Mouse (Mus musculus) thymus, adult 2 months (tissue): Measurements from ENCODE around the gene Adamtsl5. TPM values are rescaled to one million over a fixed set of nuclear protein-coding genes. Genes with fewer than 3 reads are reported as not detected.
A peak's percentile ranks its signal among the peaks of the same experiment; 100 is the strongest.

Source experiments
- DNase-seq: peaks from one replicate; pipeline ENCODE4 v3.0.0; 2021
- H3K27ac ChIP-seq: fragments of 200-500 bp; 2 replicates; pipeline ENCODE4 v1.5.1; 2012; ENCODE audit warnings: low read length, control low read depth; ENCODE audit not compliant: control insufficient read depth, insufficient read depth
- H3K27me3 ChIP-seq: fragments of 200-500 bp; 2 replicates; pipeline ENCODE4 v1.6.1; 2012; ENCODE audit warnings: mild to moderate bottlenecking, low read length, moderate library complexity, mixed read lengths; ENCODE audit not compliant: control insufficient read depth, insufficient read depth
- H3K36me3 ChIP-seq: fragments of 200-500 bp; 2 replicates; pipeline ENCODE4 v1.6.1; 2012; ENCODE audit warnings: mild to moderate bottlenecking, low read length, moderate library complexity; ENCODE audit not compliant: control insufficient read depth, insufficient read depth
- H3K4me1 ChIP-seq: fragments of 200-500 bp; replicated peaks from 2 replicates; pipeline ENCODE4 v1.6.1; 2012; ENCODE audit warnings: low read length; ENCODE audit not compliant: control insufficient read depth, insufficient read depth
- H3K4me3 ChIP-seq: fragments of 200-500 bp; 2 replicates; pipeline ENCODE4 v1.5.1; 2012; ENCODE audit warnings: mild to moderate bottlenecking, low read length, control low read depth, moderate library complexity; ENCODE audit not compliant: control insufficient read depth, insufficient read depth
- CTCF ChIP-seq: fragments of 200-500 bp; IDR thresholded peaks from 2 replicates; pipeline ENCODE4 v1.5.1; 2012; ENCODE audit warnings: mild to moderate bottlenecking, control low read depth, low read length, moderate library complexity, borderline replicate concordance; ENCODE audit not compliant: control insufficient read depth, poor library complexity, insufficient read depth; ENCODE audit errors: extremely low read depth
- POLR2A ChIP-seq: fragments of 200-500 bp; IDR thresholded peaks from 2 replicates; pipeline ENCODE4 v1.6.1; 2012; ENCODE audit warnings: mild to moderate bottlenecking, low read length, control low read depth, moderate library complexity; ENCODE audit not compliant: control insufficient read depth, poor library complexity, insufficient read depth; ENCODE audit errors: extremely low read depth
- WGBS: fragments of 180-500 bp; shearing (Covaris S2); methylation state at CpG from one replicate; pipeline ENCODE4 v1.1.7; 2018; 5-methylcytosine and 5-hydroxymethylcytosine counted together
- polyA plus RNA-seq: library from polyadenylated mRNA; depleted of rRNA; stranded (reverse); fragments of >200 nt; gene quantifications from 2 replicates; pipeline ENCODE4 v1.2.3, GENCODE M21; 2012; rRNA removed

The Adamtsl5 gene
- polyA plus RNA-seq, 1 experiment: 9.0 TPM

- peaks cover 14% of the 10 kb centered on the region for H3K36me3 ChIP-seq
- peaks cover 17% of the 10 kb centered on the region for H3K4me1 ChIP-seq
- peaks cover 10% of the 10 kb centered on the region; the same call in 1 of the 2 replicates for H3K27me3 ChIP-seq
- no peak within 1 kb of the TSS for H3K27ac ChIP-seq
- TF ChIP-seq POLR2A (no peak; the same call in 1 of the 2 replicates), CTCF (peak; percentile 69; the same call in 1 of the 2 replicates)
- peak; percentile 70 for DNase-seq
- H3K4me3 ChIP-seq: peak within 1 kb of the TSS; percentile 35
- WGBS: 9% methylated on average over 26 of the region's 26 CpGs
Measured at GRCm38 (mm10) chr10:80295618-80296425, 52.4 kb downstream of the Adamtsl5 start, which contains the start of gene Apc2. Apc2 (plus strand) TSS chr10:80295977.

- Histone ChIP-seq H3K4me3 (no peak overlapping the region), H3K36me3 (peaks cover 14% of the 10 kb centered on the region), H3K4me1 (peaks cover 17% of the 10 kb centered on the region), H3K27ac (no peak overlapping the region), H3K27me3 (peaks cover 8% of the 10 kb centered on the region; the same call in 1 of the 2 replicates)
- WGBS: 79% methylated on average over 7 of the region's 7 CpGs
- DNase-seq: no peak
- no peak for TF ChIP-seq CTCF
- TF ChIP-seq POLR2A: no peak
Measured at GRCm38 (mm10) chr10:80294788-80295303, 53.4 kb downstream of the Adamtsl5 start.

- Histone ChIP-seq H3K4me1 (peaks cover 17% of the 10 kb centered on the region), H3K4me3 (no peak overlapping the region), H3K36me3 (peaks cover 14% of the 10 kb centered on the region), H3K27ac (no peak overlapping the region), H3K27me3 (peaks cover 4% of the 10 kb centered on the region; the same call in 1 of the 2 replicates)
- no peak for TF ChIP-seq POLR2A
- no peak for TF ChIP-seq CTCF
- 96% methylated on average over 4 of the region's 4 CpGs for WGBS
- no peak for DNase-seq
Measured at GRCm38 (mm10) chr10:80294311-80294710, 53.9 kb downstream of the Adamtsl5 start.

GRCm38 (mm10) chr10:80293325-80293724 lies 54.9 kb downstream of the Adamtsl5 start:
- TF ChIP-seq CTCF: no peak
- no peak for TF ChIP-seq POLR2A
- DNase-seq: no peak
- 18% methylated on average over 14 of the region's 14 CpGs for WGBS
- H3K27ac ChIP-seq: no peak overlapping the region
- H3K4me1 ChIP-seq: peaks cover 17% of the 10 kb centered on the region
- H3K4me3 ChIP-seq: peak overlapping the region; percentile 70
- H3K36me3 ChIP-seq: peaks cover 17% of the 10 kb centered on the region
- no peaks in the 10 kb centered on the region for H3K27me3 ChIP-seq

GRCm38 (mm10) chr10:80292251-80293146 lies 55.7 kb downstream of the Adamtsl5 start, which contains the start of gene Rps15:
Rps15 (plus strand) TSS chr10:80292453.
- Histone ChIP-seq H3K27me3 (no peaks in the 10 kb centered on the region), H3K4me3 (peak within 1 kb of the TSS; percentile 70), H3K27ac (no peak within 1 kb of the TSS), H3K36me3 (peaks cover 22% of the 10 kb centered on the region), H3K4me1 (peaks cover 17% of the 10 kb centered on the region)
- TF ChIP-seq POLR2A (peak; percentile 92), CTCF (peak; percentile 64; the same call in 1 of the 2 replicates)
- DNase-seq: peak; percentile 92
- under 1% methylated on average over 72 of the region's 72 CpGs for WGBS

Other genes starting within 250 kb of the Adamtsl5 start
- gene Sbno2, start 242.8 kb downstream of the Adamtsl5 start, polyA plus RNA-seq: 127 and 138 TPM in 2 replicates
- 265 and 270 TPM in 2 replicates for gene Stk11, start 232.6 kb downstream of the Adamtsl5 start, polyA plus RNA-seq
- gene Atp5d, start 209.8 kb downstream of the Adamtsl5 start, polyA plus RNA-seq: 1,163 and 1,361 TPM in 2 replicates
- gene Cbarp, start 207.6 kb downstream of the Adamtsl5 start, polyA plus RNA-seq: 34.0 and 37.7 TPM in 2 replicates
- 342 and 374 TPM in 2 replicates for gene Midn, start 200.1 kb downstream of the Adamtsl5 start, polyA plus RNA-seq
- 173 and 193 TPM in 2 replicates for gene Cirbp, start 182.4 kb downstream of the Adamtsl5 start, polyA plus RNA-seq
- gene 1600002K03Rik, start 175.5 kb downstream of the Adamtsl5 start, polyA plus RNA-seq: 11.1 and 14.8 TPM in 2 replicates
- 3.1 and 3.6 TPM in 2 replicates for gene Efna2, start 168.9 kb downstream of the Adamtsl5 start, polyA plus RNA-seq
- 111 and 113 TPM in 2 replicates for gene Mum1, start 122.0 kb downstream of the Adamtsl5 start, polyA plus RNA-seq
- 531 and 647 TPM in 2 replicates for gene Ndufs7, start 99.3 kb downstream of the Adamtsl5 start, polyA plus RNA-seq
- 6.0 and 6.4 TPM in 2 replicates for gene Gamt, start 87.4 kb downstream of the Adamtsl5 start, polyA plus RNA-seq
- 134 and 166 TPM in 2 replicates for gene Dazap1, start 86.9 kb downstream of the Adamtsl5 start, polyA plus RNA-seq
- gene Rps15, start 56.0 kb downstream of the Adamtsl5 start, polyA plus RNA-seq: 2,172 and 2,371 TPM in 2 replicates
- 0.40 and 0.57 TPM in 2 replicates for gene Apc2, start 52.4 kb downstream of the Adamtsl5 start, polyA plus RNA-seq
- 78.9 and 93.8 TPM in 2 replicates for gene 2310011J03Rik, start 27.9 kb downstream of the Adamtsl5 start, polyA plus RNA-seq
- 11.7 and 14.1 TPM in 2 replicates for gene Pcsk4, start 18.9 kb downstream of the Adamtsl5 start, polyA plus RNA-seq
- gene Reep6, start 18.5 kb downstream of the Adamtsl5 start, polyA plus RNA-seq: 2.0 and 3.5 TPM in 2 replicates
- gene Plk5, start 8.0 kb upstream of the Adamtsl5 start, polyA plus RNA-seq: 0.17 and 0.22 TPM in 2 replicates
- 34.9 and 38.2 TPM in 2 replicates for gene Mex3d, start 39.2 kb upstream of the Adamtsl5 start, polyA plus RNA-seq
- 268 and 290 TPM in 2 replicates for gene Mbd3, start 51.1 kb upstream of the Adamtsl5 start, polyA plus RNA-seq
- 1,246 and 1,699 TPM in 2 replicates for gene Uqcr11, start 58.4 kb upstream of the Adamtsl5 start, polyA plus RNA-seq
- 341 and 425 TPM in 2 replicates for gene Tcf3, start 85.2 kb upstream of the Adamtsl5 start, polyA plus RNA-seq
- 0.03 and 0.10 TPM in 2 replicates for gene Onecut3, start 146.4 kb upstream of the Adamtsl5 start, polyA plus RNA-seq
- gene Atp8b3, start 190.7 kb upstream of the Adamtsl5 start, polyA plus RNA-seq: 0.20 and 0.31 TPM in 2 replicates
- gene Rexo1, start 213.1 kb upstream of the Adamtsl5 start, polyA plus RNA-seq: 188 and 209 TPM in 2 replicates
- 31.0 and 46.9 TPM in 2 replicates for gene Klf16, start 228.9 kb upstream of the Adamtsl5 start, polyA plus RNA-seq
- gene Abhd17a, start 241.9 kb upstream of the Adamtsl5 start, polyA plus RNA-seq: 310 and 359 TPM in 2 replicates